Mouse (Mus musculus) kidney, postnatal 0 days (tissue): ENCODE results near the gene Rag2. TPM values are rescaled to one million over a fixed set of nuclear protein-coding genes. Genes with fewer than 3 reads are reported as not detected.

ENCODE experiments used
- ATAC-seq: fragments of 200-750 bp; cut with Nextera tagmentation; replicated peaks from 2 replicates; pipeline ENCODE4 v1.8.0; 2017; ENCODE audit warnings: low read depth, moderate number of reproducible peaks, moderate TSS enrichment, moderate library complexity; ENCODE audit not compliant: low FRiP score
- DNase-seq: peaks from one replicate; pipeline ENCODE4 v3.0.0-alpha.2; 2016; ENCODE audit warnings: low spot score
- H3K27ac ChIP-seq: fragments of 300-500 bp; sonication (generic); 2 replicates; pipeline ENCODE4 v1.5.1; 2014; ENCODE audit warnings: mild to moderate bottlenecking
- H3K27me3 ChIP-seq: fragments of 300-500 bp; sonication (generic); 2 replicates; pipeline ENCODE4 v1.6.1; 2014; ENCODE audit warnings: low read length, mixed read lengths; ENCODE audit not compliant: insufficient read depth
- H3K36me3 ChIP-seq: fragments of 300-500 bp; sonication (generic); 2 replicates; pipeline ENCODE4 v1.6.1; 2014; ENCODE audit warnings: low read length, mixed read lengths; ENCODE audit not compliant: insufficient read depth
- H3K4me1 ChIP-seq: fragments of 300-500 bp; sonication (generic); replicated peaks from 2 replicates; pipeline ENCODE4 v1.6.1; 2014; ENCODE audit warnings: antibody characterized with exemption, low read length, mixed read lengths; ENCODE audit not compliant: insufficient read depth
- H3K4me2 ChIP-seq: fragments of 300-500 bp; sonication (generic); 2 replicates; pipeline ENCODE4 v1.6.1; 2014; ENCODE audit warnings: mild to moderate bottlenecking, low read length, moderate library complexity, mixed read lengths
- H3K4me3 ChIP-seq: fragments of 300-500 bp; sonication (generic); replicated peaks from 2 replicates; pipeline ENCODE4 v1.5.1; 2014; ENCODE audit warnings: low read depth, low read length
- H3K9ac ChIP-seq: fragments of 300-500 bp; sonication (generic); 2 replicates; pipeline ENCODE4 v1.6.1; 2014; ENCODE audit warnings: low read depth, low read length
- H3K9me3 ChIP-seq: fragments of 300-500 bp; sonication (generic); replicated peaks from 2 replicates; pipeline ENCODE4 v1.6.1; 2016; ENCODE audit warnings: low read length, inconsistent platforms, mixed read lengths
- CTCF ChIP-seq: IDR thresholded peaks from 2 replicates; pipeline ENCODE4 v1.5.1; 2016; ENCODE audit warnings: antibody characterized with exemption, low read depth, mild to moderate bottlenecking, moderate library complexity
- WGBS: fragments of 180-500 bp; shearing (Covaris S2); extraction: QIAGEN DNeasy Blood & Tissue Kit; methylation state at CpG from one replicate; pipeline ENCODE4 v1.1.7; 2014; 5-methylcytosine and 5-hydroxymethylcytosine counted together
- polyA plus RNA-seq: library from polyadenylated mRNA; unstranded; fragments of >200 nt; fragmentation: Nextera tagmentation; extraction: Ambion mirVana; gene quantifications from 2 replicates; pipeline ENCODE4 v1.2.1, GENCODE M21; 2015

Rag2 gene
- polyA plus RNA-seq, 1 experiment from 2014 or later = not detected

GRCm38 (mm10) chr2:101592023-101592841 lies 32.3 kb upstream of the Rag2 start:
- Histone ChIP-seq H3K27me3 (no peaks in the 10 kb centered on the region), H3K9me3 (no peaks in the 10 kb centered on the region), H3K4me3 (no peak overlapping the region), H3K36me3 (no peaks in the 10 kb centered on the region), H3K4me2 (no peak overlapping the region), H3K4me1 (no peaks in the 10 kb centered on the region), H3K27ac (no peak overlapping the region), H3K9ac (no peak overlapping the region)
- DNase-seq = peak; percentile 27
- 20% methylated on average over 10 of the region's 10 CpGs for WGBS
- no peak for ATAC-seq
- no peak for TF ChIP-seq CTCF

- no peaks in the 10 kb centered on the region for H3K9me3 ChIP-seq
- no peak overlapping the region for H3K4me2 ChIP-seq
- 56% methylated on average over 8 of the region's 8 CpGs for WGBS
- no peak overlapping the region for H3K9ac ChIP-seq
- H3K27ac ChIP-seq = no peak overlapping the region
- H3K4me3 ChIP-seq = no peak overlapping the region
- no peak for ATAC-seq
- no peak for DNase-seq
- no peaks in the 10 kb centered on the region for H3K4me1 ChIP-seq
- H3K36me3 ChIP-seq = no peaks in the 10 kb centered on the region
- no peak for TF ChIP-seq CTCF
- no peaks in the 10 kb centered on the region for H3K27me3 ChIP-seq
Measured at GRCm38 (mm10) chr2:101592886-101593285, 31.6 kb upstream of the Rag2 start.

- Histone ChIP-seq H3K27ac (no peak overlapping the region), H3K4me3 (no peak overlapping the region), H3K27me3 (no peaks in the 10 kb centered on the region), H3K36me3 (no peaks in the 10 kb centered on the region), H3K4me1 (no peaks in the 10 kb centered on the region), H3K4me2 (no peak overlapping the region), H3K9ac (no peak overlapping the region), H3K9me3 (no peaks in the 10 kb centered on the region)
- DNase-seq = no peak
- no peak for ATAC-seq
- TF ChIP-seq CTCF = no peak
- WGBS = 86% methylated on average over 5 of the region's 5 CpGs
Measured at GRCm38 (mm10) chr2:101594681-101595080, 29.8 kb upstream of the Rag2 start.

GRCm38 (mm10) chr2:101597186-101597585 lies 27.3 kb upstream of the Rag2 start:
- no peak for DNase-seq
- Histone ChIP-seq H3K36me3 (no peaks in the 10 kb centered on the region), H3K9ac (no peak overlapping the region), H3K4me2 (no peak overlapping the region), H3K4me3 (no peak overlapping the region), H3K9me3 (no peaks in the 10 kb centered on the region), H3K27me3 (no peaks in the 10 kb centered on the region), H3K4me1 (no peaks in the 10 kb centered on the region), H3K27ac (no peak overlapping the region)
- no peak for ATAC-seq
- TF ChIP-seq CTCF = peak; percentile 69

- DNase-seq (peak; percentile 55), ATAC-seq (no peak)
- Histone ChIP-seq H3K36me3 (no peaks in the 10 kb centered on the region), H3K4me3 (no peak overlapping the region), H3K4me1 (no peaks in the 10 kb centered on the region), H3K4me2 (peak overlapping the region; percentile 40), H3K27me3 (no peaks in the 10 kb centered on the region), H3K9ac (no peak overlapping the region), H3K27ac (no peak overlapping the region), H3K9me3 (no peaks in the 10 kb centered on the region)
- TF ChIP-seq CTCF = no peak
- 48% methylated on average over 13 of the region's 13 CpGs for WGBS
Measured at GRCm38 (mm10) chr2:101598190-101599181, 26.0 kb upstream of the Rag2 start.

- DNase-seq (peak; percentile 76), ATAC-seq (no peak)
- H3K9ac ChIP-seq = no peak overlapping the region
- WGBS = 11% methylated on average over 8 of the region's 8 CpGs
- no peak overlapping the region for H3K4me3 ChIP-seq
- peak; percentile 35; the same call in 1 of the 2 replicates for TF ChIP-seq CTCF
- H3K4me2 ChIP-seq = no peak overlapping the region
- no peaks in the 10 kb centered on the region for H3K4me1 ChIP-seq
- H3K27me3 ChIP-seq = no peaks in the 10 kb centered on the region
- H3K36me3 ChIP-seq = no peaks in the 10 kb centered on the region
- H3K9me3 ChIP-seq = no peaks in the 10 kb centered on the region
- peak overlapping the region; percentile 71 for H3K27ac ChIP-seq
Measured at GRCm38 (mm10) chr2:101600703-101601102, 23.8 kb upstream of the Rag2 start.
